Mouse (Mus musculus) kidney, adult 2 months (tissue): Measurements from ENCODE around the gene Xcr1. TPM values are rescaled to one million over a fixed set of nuclear protein-coding genes. Genes with fewer than 3 reads are reported as not detected.

ENCODE experiments used
- DNase-seq: peaks from one replicate; pipeline ENCODE4 v3.0.0; 2021
- H3K27ac ChIP-seq: fragments of 200-500 bp; 2 replicates; pipeline ENCODE4 v1.5.1; 2012; ENCODE audit warnings: low read depth, low read length, control low read depth, inconsistent platforms; ENCODE audit not compliant: insufficient read depth
- H3K27me3 ChIP-seq: fragments of 200-500 bp; replicated peaks from 2 replicates; pipeline ENCODE4 v1.6.1; 2012; ENCODE audit warnings: mild to moderate bottlenecking, moderate library complexity, low read length, inconsistent platforms; ENCODE audit not compliant: control insufficient read depth, insufficient read depth
- H3K36me3 ChIP-seq: fragments of 200-500 bp; 2 replicates; pipeline ENCODE4 v1.6.1; 2012; ENCODE audit warnings: mild to moderate bottlenecking, moderate library complexity, low read length, inconsistent platforms; ENCODE audit not compliant: control insufficient read depth, insufficient read depth
- H3K4me1 ChIP-seq: fragments of 200-500 bp; 2 replicates; pipeline ENCODE4 v1.6.1; 2011; ENCODE audit warnings: low read length; ENCODE audit not compliant: control insufficient read depth, insufficient read depth
- H3K4me3 ChIP-seq: fragments of 200-500 bp; 2 replicates; pipeline ENCODE4 v1.5.1; 2011; ENCODE audit warnings: mild to moderate bottlenecking, low read depth, low read length, control low read depth; ENCODE audit not compliant: insufficient read depth
- CTCF ChIP-seq: fragments of 200-500 bp; conservative IDR thresholded peaks from 2 replicates; pipeline ENCODE4 v1.5.1; 2011; ENCODE audit warnings: low read depth, mild to moderate bottlenecking, control low read depth, low read length, moderate library complexity, mixed read lengths; ENCODE audit not compliant: insufficient read depth, insufficient read length
- POLR2A ChIP-seq: fragments of 200-500 bp; IDR thresholded peaks from one replicate; pipeline ENCODE4 v1.6.1; 2011; ENCODE audit warnings: low read depth, low read length, control low read depth
- WGBS: fragments of 180-500 bp; shearing (Covaris S2); methylation state at CpG from one replicate; pipeline ENCODE4 v1.1.7; 2018; 5-methylcytosine and 5-hydroxymethylcytosine counted together
- polyA plus RNA-seq: library from polyadenylated mRNA; depleted of rRNA; stranded (reverse); fragments of >200 nt; gene quantifications from 2 replicates; pipeline ENCODE4 v1.2.3, GENCODE M21; 2012; rRNA removed

The Xcr1 gene
- polyA plus RNA-seq, 1 experiment = 0.72 TPM

DNA sequence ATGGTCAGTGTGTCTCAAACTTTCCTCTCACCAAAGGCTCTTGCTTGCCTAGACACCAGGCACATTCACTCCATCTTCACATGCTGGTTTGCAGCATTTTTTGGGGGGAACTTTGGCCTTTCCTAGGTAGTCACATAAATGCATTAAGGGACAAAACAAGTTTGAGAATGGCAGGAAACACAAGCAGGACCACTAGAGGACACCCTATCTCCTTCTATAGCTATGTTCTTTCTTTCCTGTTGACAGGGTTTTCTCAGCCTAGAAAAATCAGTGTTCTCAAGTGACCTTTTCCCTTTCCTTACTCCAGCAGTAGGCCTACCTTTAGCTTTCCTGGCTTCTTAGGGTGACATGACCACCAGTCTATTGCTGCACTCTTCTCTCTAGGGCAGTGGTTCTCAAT, 58.9 kb downstream of the Xcr1 start:
- TF ChIP-seq CTCF = no peak
- TF ChIP-seq POLR2A = no peak
- Histone ChIP-seq H3K4me3 (no peak overlapping the region), H3K27ac (no peak overlapping the region), H3K36me3 (peaks cover 8% of the 10 kb centered on the region), H3K27me3 (no peaks in the 10 kb centered on the region), H3K4me1 (no peaks in the 10 kb centered on the region)
- no peak for DNase-seq

DNA sequence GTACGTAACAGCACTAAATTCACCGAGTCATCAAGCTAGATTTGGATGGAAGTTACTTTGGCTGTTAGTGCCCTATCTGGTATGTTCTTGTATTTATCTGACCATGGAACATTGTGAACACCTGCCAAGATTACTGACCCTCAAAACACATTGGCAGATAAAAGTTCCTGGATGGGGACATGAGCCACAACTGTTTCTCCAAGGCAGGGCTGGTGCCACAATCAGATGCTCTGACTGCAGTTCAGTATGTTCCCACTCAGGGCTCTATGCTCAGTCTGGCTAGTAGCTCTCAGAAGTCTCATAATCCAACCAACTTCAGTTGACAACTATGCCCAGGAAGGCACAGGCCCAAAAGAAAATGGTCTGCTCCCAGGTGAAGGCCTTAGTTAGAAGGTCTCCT, 59.4 kb downstream of the Xcr1 start:
- no peak overlapping the region for H3K4me3 ChIP-seq
- H3K27ac ChIP-seq = no peak overlapping the region
- no peak for DNase-seq
- TF ChIP-seq POLR2A = no peak
- TF ChIP-seq CTCF = no peak
- H3K27me3 ChIP-seq = no peaks in the 10 kb centered on the region
- H3K4me1 ChIP-seq = no peaks in the 10 kb centered on the region
- peaks cover 8% of the 10 kb centered on the region for H3K36me3 ChIP-seq
- WGBS = 91% methylated on average over 2 of the region's 2 CpGs

Other genes starting within 250 kb of the Xcr1 start
- gene Slc6a20b, start 229.5 kb downstream of the Xcr1 start, polyA plus RNA-seq = 341 and 382 TPM in 2 replicates
- 0.24 and 0.91 TPM in 2 replicates for gene Ccr9, start 183.6 kb downstream of the Xcr1 start, polyA plus RNA-seq
- 26.8 and 40.4 TPM in 2 replicates for gene Slc6a20a, start 183.1 kb downstream of the Xcr1 start, polyA plus RNA-seq
- 4.5 and 5.3 TPM in 2 replicates for gene Lztfl1, start 144.3 kb downstream of the Xcr1 start, polyA plus RNA-seq
- gene Cxcr6, start 55.6 kb downstream of the Xcr1 start, polyA plus RNA-seq = 0.56 and 1.4 TPM in 2 replicates
- 7.1 and 9.9 TPM in 2 replicates for gene Fyco1, start 10.1 kb downstream of the Xcr1 start, polyA plus RNA-seq
- 0.72 and 0.81 TPM in 2 replicates for gene Ccr1, start 106.7 kb upstream of the Xcr1 start, polyA plus RNA-seq
- 0.06 TPM in 1 of 2 replicates, not detected in the other for gene Ccr1l1, start 116.4 kb upstream of the Xcr1 start, polyA plus RNA-seq
- gene Ccr3, start 159.9 kb upstream of the Xcr1 start, polyA plus RNA-seq = 0.11 TPM in 1 of 2 replicates, not detected in the other
- 1.4 and 2.1 TPM in 2 replicates for gene Ccr2, start 239.9 kb upstream of the Xcr1 start, polyA plus RNA-seq